Mouse (Mus musculus) heart, embryonic 14.5 days (tissue): ENCODE results near the gene Fam161b. TPM values are rescaled to one million over a fixed set of nuclear protein-coding genes. Genes with fewer than 3 reads are reported as not detected.

ENCODE experiments used
- ATAC-seq: fragments of 200-750 bp; cut with Nextera tagmentation; 2 replicates; pipeline ENCODE4 v1.8.0; 2017; ENCODE audit warnings: low read depth, moderate TSS enrichment; ENCODE audit not compliant: insufficient number of reproducible peaks, insufficient read depth, low FRiP score
- H3K27ac ChIP-seq, 2 experiments: fragments of 200-500 bp in 1 of 2; fragments of 300-500 bp in 1 of 2; sonication (generic) in 1 of 2; replicated peaks in 1 of 2; 2 replicates each; pipeline ENCODE4 v1.5.1; 2012 to 2014; ENCODE audit warnings: low read depth in 2 of 2, low read length in 2 of 2, control low read depth in 1 of 2, mild to moderate bottlenecking in 1 of 2, mixed read lengths in 1 of 2; ENCODE audit not compliant: control insufficient read depth in 1 of 2, insufficient read depth in 1 of 2
- H3K27me3 ChIP-seq: fragments of 300-500 bp; sonication (generic); 2 replicates; pipeline ENCODE4 v1.6.1; 2014; ENCODE audit warnings: mild to moderate bottlenecking, low read length, control low read depth; ENCODE audit not compliant: control insufficient read depth, insufficient read depth
- H3K36me3 ChIP-seq: fragments of 300-500 bp; sonication (generic); 2 replicates; pipeline ENCODE4 v1.6.1; 2014; ENCODE audit warnings: mild to moderate bottlenecking, control low read depth, low read length, mixed read lengths; ENCODE audit not compliant: control insufficient read depth, insufficient read depth
- H3K4me1 ChIP-seq, 2 experiments: fragments of 200-500 bp in 1 of 2; fragments of 300-500 bp in 1 of 2; sonication (generic) in 1 of 2; 2 replicates each; pipeline ENCODE4 v1.6.1; 2012 to 2014; ENCODE audit warnings: low read length in 2 of 2, control low read depth in 1 of 2, mixed read lengths in 1 of 2; ENCODE audit not compliant: control insufficient read depth in 2 of 2, insufficient read depth in 2 of 2
- H3K4me2 ChIP-seq: fragments of 300-500 bp; sonication (generic); 2 replicates; pipeline ENCODE4 v1.6.1; 2014; ENCODE audit warnings: mild to moderate bottlenecking, low read length
- H3K4me3 ChIP-seq, 2 experiments: fragments of 200-500 bp in 1 of 2; fragments of 300-500 bp in 1 of 2; sonication (generic) in 1 of 2; 2 replicates each; pipeline ENCODE4 v1.5.1; 2012 to 2014; ENCODE audit warnings: low read length in 2 of 2, mild to moderate bottlenecking in 2 of 2, control low read depth in 1 of 2, low read depth in 1 of 2, moderate library complexity in 1 of 2; ENCODE audit not compliant: control insufficient read depth in 1 of 2, insufficient read depth in 1 of 2
- H3K9ac ChIP-seq: fragments of 300-500 bp; sonication (generic); 2 replicates; pipeline ENCODE4 v1.6.1; 2014; ENCODE audit warnings: mild to moderate bottlenecking, low read length
- H3K9me3 ChIP-seq: fragments of 300-500 bp; sonication (generic); 2 replicates; pipeline ENCODE4 v1.6.1; 2016; ENCODE audit warnings: low read length, control low read depth; ENCODE audit not compliant: control insufficient read depth
- WGBS: fragments of 180-500 bp; shearing (Covaris S2); extraction: QIAGEN DNeasy Blood & Tissue Kit; methylation state at CpG from one replicate; pipeline ENCODE4 v1.1.7; 2014; 5-methylcytosine and 5-hydroxymethylcytosine counted together
- polyA plus RNA-seq: library from polyadenylated mRNA; unstranded; fragments of >200 nt; fragmentation: Nextera tagmentation; extraction: Ambion mirVana; gene quantifications from 2 replicates; pipeline ENCODE4 v1.2.1, GENCODE M21; 2014

The Fam161b gene
- polyA plus RNA-seq, 1 experiment from 2014 or later: 5.3 TPM

DNA sequence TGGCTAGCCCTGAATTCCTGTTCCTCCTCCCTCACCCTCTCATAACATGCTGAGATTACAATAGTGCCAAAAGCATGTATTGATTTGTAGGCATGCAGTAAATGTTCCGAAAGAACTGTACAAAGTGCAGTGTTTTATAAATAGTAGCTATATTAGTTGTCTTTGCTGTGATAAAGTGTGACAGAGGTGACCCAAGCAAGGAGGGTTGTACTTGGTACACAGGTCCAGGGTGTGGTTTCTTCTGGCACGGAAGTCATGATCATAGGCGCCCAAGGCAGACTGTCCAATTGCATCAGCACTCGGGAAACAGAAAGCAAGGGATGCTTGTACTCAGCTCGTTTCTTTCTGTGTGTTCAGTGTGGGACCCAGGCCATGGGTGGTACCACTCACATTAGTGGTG is 57.5 kb downstream of the Fam161b start:
- Histone ChIP-seq H3K9me3 (no peaks in the 10 kb centered on the region), H3K4me1 (no peaks in the 10 kb centered on the region), H3K27ac (no peak overlapping the region), H3K27me3 (no peaks in the 10 kb centered on the region), H3K36me3 (peaks cover 94% of the 10 kb centered on the region), H3K4me3 (no peak overlapping the region), H3K4me2 (no peak overlapping the region), H3K9ac (no peak overlapping the region)
- 87% methylated on average over 5 of the region's 5 CpGs for WGBS
- ATAC-seq: no peak

DNA sequence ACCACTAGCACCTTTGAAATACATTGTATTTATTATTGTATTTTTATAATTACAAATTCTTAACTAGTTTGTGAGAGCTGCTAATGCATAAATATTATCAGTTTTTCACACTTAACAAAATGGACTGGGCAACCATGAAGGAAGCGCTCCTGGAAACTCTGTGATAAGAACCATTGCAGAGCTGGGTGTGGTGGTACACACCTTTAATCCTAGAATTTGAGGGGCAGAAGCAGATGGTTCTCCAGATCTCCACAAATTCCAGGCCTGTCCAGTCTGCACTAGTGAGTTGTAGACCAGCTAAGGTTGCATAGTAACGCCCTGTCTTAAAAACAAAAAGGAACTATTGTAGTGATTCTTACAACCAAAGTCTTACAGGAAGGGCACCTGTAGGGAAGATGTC is 62.4 kb downstream of the Fam161b start:
- Histone ChIP-seq H3K4me3 (no peak overlapping the region), H3K4me2 (no peak overlapping the region), H3K9me3 (no peaks in the 10 kb centered on the region), H3K4me1 (no peaks in the 10 kb centered on the region), H3K9ac (no peak overlapping the region), H3K36me3 (peaks cover 96% of the 10 kb centered on the region), H3K27me3 (no peaks in the 10 kb centered on the region), H3K27ac (no peak overlapping the region)
- ATAC-seq: no peak
- 97% methylated on average over 2 of the region's 2 CpGs for WGBS

DNA sequence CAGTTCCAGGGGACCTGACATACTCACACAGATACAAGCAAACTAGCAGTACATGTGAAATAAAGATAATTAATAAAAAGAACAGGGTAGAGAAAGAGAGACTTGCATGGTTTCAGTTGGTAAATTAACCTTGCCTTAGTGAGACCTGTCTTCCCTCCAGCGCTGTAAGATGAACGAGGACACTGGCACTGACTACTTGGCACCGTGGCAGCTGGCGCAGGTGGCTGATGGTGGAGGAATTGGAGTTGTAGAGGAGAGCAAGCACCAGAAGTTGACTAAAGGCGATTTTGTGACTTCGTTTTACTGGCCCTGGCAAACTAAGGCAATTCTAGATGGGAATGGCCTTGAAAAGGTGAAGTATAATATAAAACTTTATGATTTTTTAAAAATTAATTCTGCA is 63.8 kb downstream of the Fam161b start:
- Histone ChIP-seq H3K27me3 (no peaks in the 10 kb centered on the region), H3K27ac (no peak overlapping the region), H3K4me2 (no peak overlapping the region), H3K9ac (no peak overlapping the region), H3K4me1 (no peaks in the 10 kb centered on the region), H3K9me3 (no peaks in the 10 kb centered on the region), H3K36me3 (peaks cover 96% of the 10 kb centered on the region), H3K4me3 (no peak overlapping the region)
- no peak for ATAC-seq
- WGBS: 93% methylated on average over 6 of the region's 6 CpGs

Other genes with a start within 250 kb of the Fam161b start
- gene Dnal1, start 247.5 kb downstream of the Fam161b start, polyA plus RNA-seq: 2.4 and 3.4 TPM in 2 replicates
- gene Pnma1, start 213.3 kb downstream of the Fam161b start, polyA plus RNA-seq: 0.43 and 0.68 TPM in 2 replicates
- gene Elmsan1, start 143.0 kb downstream of the Fam161b start, polyA plus RNA-seq: 7.1 and 7.4 TPM in 2 replicates
- gene Ptgr2, start 76.6 kb downstream of the Fam161b start, polyA plus RNA-seq: 79.0 and 92.4 TPM in 2 replicates
- gene Zfp410, start 45.0 kb downstream of the Fam161b start, polyA plus RNA-seq: 53.1 and 55.4 TPM in 2 replicates
- gene Coq6, start 176 bp downstream of the Fam161b start, polyA plus RNA-seq: 80.0 and 80.7 TPM in 2 replicates
- gene Entpd5, start 47.2 kb upstream of the Fam161b start, polyA plus RNA-seq: 33.2 and 37.9 TPM in 2 replicates
- gene Bbof1, start 47.2 kb upstream of the Fam161b start, polyA plus RNA-seq: 1.7 and 1.8 TPM in 2 replicates
- gene Rnf113a2, start 55.4 kb upstream of the Fam161b start, polyA plus RNA-seq: 19.1 and 20.3 TPM in 2 replicates
- gene Aldh6a1, start 89.2 kb upstream of the Fam161b start, polyA plus RNA-seq: 60.5 and 62.6 TPM in 2 replicates
- 14.2 and 14.7 TPM in 2 replicates for gene Lin52, start 89.6 kb upstream of the Fam161b start, polyA plus RNA-seq
- not detected in 2 replicates for gene Vsx2, start 207.9 kb upstream of the Fam161b start, polyA plus RNA-seq